Mouse (Mus musculus) ES-Bruce4 (cell line): Measurements from ENCODE around the gene Atp1a1. TPM values are rescaled to one million over a fixed set of nuclear protein-coding genes. Genes with fewer than 3 reads are reported as not detected.

Source experiments
- H3K27ac ChIP-seq: 2 replicates; pipeline ENCODE4 v1.5.1; 2012; ENCODE audit warnings: low read length, inconsistent platforms; ENCODE audit not compliant: insufficient read depth
- H3K27me3 ChIP-seq: 2 replicates; pipeline ENCODE4 v1.6.1; 2012; ENCODE audit warnings: mild to moderate bottlenecking, low read length, inconsistent platforms; ENCODE audit not compliant: control insufficient read depth, poor library complexity, insufficient read depth, severe bottlenecking
- H3K36me3 ChIP-seq: 2 replicates; pipeline ENCODE4 v1.6.1; 2012; ENCODE audit warnings: inconsistent platforms, mild to moderate bottlenecking, low read length, moderate library complexity; ENCODE audit not compliant: control insufficient read depth, poor library complexity, insufficient read depth, severe bottlenecking
- H3K4me1 ChIP-seq: one replicate; pipeline ENCODE4 v1.8.1; 2011; ENCODE audit warnings: low read length; ENCODE audit not compliant: control insufficient read depth, insufficient read depth
- H3K4me3 ChIP-seq: 2 replicates; pipeline ENCODE4 v1.5.1; 2011; ENCODE audit warnings: low read depth, mild to moderate bottlenecking, low read length
- H3K9ac ChIP-seq: 2 replicates; pipeline ENCODE4 v1.6.1; 2012; ENCODE audit warnings: low read depth, mild to moderate bottlenecking, inconsistent platforms; ENCODE audit not compliant: poor library complexity, severe bottlenecking
- H3K9me3 ChIP-seq: replicated peaks from 2 replicates; pipeline ENCODE4 v1.6.1; 2012; ENCODE audit warnings: mild to moderate bottlenecking, low read length, inconsistent platforms; ENCODE audit not compliant: control insufficient read depth, poor library complexity, insufficient read depth, severe bottlenecking
- CTCF ChIP-seq: IDR thresholded peaks from one replicate; pipeline ENCODE4 v1.8.1; 2011; ENCODE audit warnings: low read depth, low read length
- EP300 ChIP-seq: IDR thresholded peaks from 2 replicates; pipeline ENCODE4 v1.6.1; 2011; ENCODE audit warnings: low read depth, low read length; ENCODE audit not compliant: insufficient read depth
- POLR2A ChIP-seq: IDR thresholded peaks from one replicate; pipeline ENCODE4 v1.8.1; 2011; ENCODE audit warnings: low read length; ENCODE audit not compliant: insufficient read depth
- polyA plus RNA-seq: library from polyadenylated mRNA; stranded (reverse); fragments of >200 nt; gene quantifications from 2 replicates; pipeline ENCODE4 v1.2.4, GENCODE M21; 2011; ENCODE audit warnings: low read depth; ENCODE audit not compliant: missing spikeins, insufficient read depth, insufficient read length

Atp1a1 gene
- polyA plus RNA-seq, 1 experiment, result 220 TPM

- Histone ChIP-seq H3K4me1 (no peaks in the 10 kb centered on the region), H3K4me3 (no peak overlapping the region), H3K9me3 (no peaks in the 10 kb centered on the region)
Measured at GRCm38 (mm10) chr3:101646806-101647205, 42.3 kb upstream of the Atp1a1 start.

GRCm38 (mm10) chr3:101645569-101646106 lies 41.2 kb upstream of the Atp1a1 start:
- Histone ChIP-seq H3K9me3 (no peaks in the 10 kb centered on the region), H3K27me3 (no peaks in the 10 kb centered on the region), H3K4me3 (no peak overlapping the region), H3K9ac (no peak overlapping the region), H3K36me3 (no peaks in the 10 kb centered on the region), H3K27ac (no peak overlapping the region), H3K4me1 (no peaks in the 10 kb centered on the region)
- TF ChIP-seq CTCF, result no peak

More at GRCm38 (mm10) chr3:101646806-101647205, 42.3 kb upstream of the Atp1a1 start:
- no peaks in the 10 kb centered on the region for H3K36me3 ChIP-seq
- no peaks in the 10 kb centered on the region for H3K27me3 ChIP-seq
- H3K9ac ChIP-seq, result no peak overlapping the region
- TF ChIP-seq EP300 (no peak), POLR2A (no peak), CTCF (no peak)
- H3K27ac ChIP-seq, result no peak overlapping the region

GRCm38 (mm10) chr3:101644062-101644802 lies 39.7 kb upstream of the Atp1a1 start:
- Histone ChIP-seq H3K4me1 (no peaks in the 10 kb centered on the region), H3K9me3 (no peaks in the 10 kb centered on the region), H3K4me3 (no peak overlapping the region), H3K27me3 (no peaks in the 10 kb centered on the region), H3K27ac (no peak overlapping the region), H3K9ac (no peak overlapping the region), H3K36me3 (no peaks in the 10 kb centered on the region)
- no peak for TF ChIP-seq EP300
- no peak for TF ChIP-seq CTCF
- TF ChIP-seq POLR2A, result no peak

GRCm38 (mm10) chr3:101643264-101643663 lies 38.8 kb upstream of the Atp1a1 start:
- H3K36me3 ChIP-seq, result no peaks in the 10 kb centered on the region
- no peaks in the 10 kb centered on the region for H3K9me3 ChIP-seq
- H3K27me3 ChIP-seq, result no peaks in the 10 kb centered on the region
- no peak overlapping the region for H3K4me3 ChIP-seq
- no peak for TF ChIP-seq EP300
- no peak for TF ChIP-seq CTCF
- no peak for TF ChIP-seq POLR2A
- no peak overlapping the region for H3K27ac ChIP-seq
- no peak overlapping the region for H3K9ac ChIP-seq
- H3K4me1 ChIP-seq, result no peaks in the 10 kb centered on the region

- H3K4me3 ChIP-seq, result no peak overlapping the region
- no peak overlapping the region for H3K27ac ChIP-seq
- no peaks in the 10 kb centered on the region; the same call in 1 of the 2 replicates for H3K27me3 ChIP-seq
- H3K36me3 ChIP-seq, result no peaks in the 10 kb centered on the region
- H3K9ac ChIP-seq, result no peak overlapping the region
- peaks cover 4% of the 10 kb centered on the region for H3K4me1 ChIP-seq
- TF ChIP-seq EP300 (no peak), CTCF (no peak), POLR2A (no peak)
- H3K9me3 ChIP-seq, result no peaks in the 10 kb centered on the region
Measured at GRCm38 (mm10) chr3:101638223-101638622, 33.7 kb upstream of the Atp1a1 start.

GRCm38 (mm10) chr3:101636510-101636909 lies 32.0 kb upstream of the Atp1a1 start:
- Histone ChIP-seq H3K9ac (no peak overlapping the region), H3K4me1 (peaks cover 10% of the 10 kb centered on the region), H3K4me3 (no peak overlapping the region), H3K27me3 (no peaks in the 10 kb centered on the region; the same call in 1 of the 2 replicates), H3K36me3 (no peaks in the 10 kb centered on the region), H3K9me3 (no peaks in the 10 kb centered on the region), H3K27ac (no peak overlapping the region)
- TF ChIP-seq POLR2A (no peak), CTCF (no peak), EP300 (no peak)
